Mouse (Mus musculus): ENCODE data around the gene Iqsec1. TPM values are rescaled to one million over a fixed set of nuclear protein-coding genes. Genes with fewer than 3 reads are reported as not detected.

The Iqsec1 gene
- polyA plus RNA-seq, 1 experiment from 2014 or later, result 16.3 TPM

DNA sequence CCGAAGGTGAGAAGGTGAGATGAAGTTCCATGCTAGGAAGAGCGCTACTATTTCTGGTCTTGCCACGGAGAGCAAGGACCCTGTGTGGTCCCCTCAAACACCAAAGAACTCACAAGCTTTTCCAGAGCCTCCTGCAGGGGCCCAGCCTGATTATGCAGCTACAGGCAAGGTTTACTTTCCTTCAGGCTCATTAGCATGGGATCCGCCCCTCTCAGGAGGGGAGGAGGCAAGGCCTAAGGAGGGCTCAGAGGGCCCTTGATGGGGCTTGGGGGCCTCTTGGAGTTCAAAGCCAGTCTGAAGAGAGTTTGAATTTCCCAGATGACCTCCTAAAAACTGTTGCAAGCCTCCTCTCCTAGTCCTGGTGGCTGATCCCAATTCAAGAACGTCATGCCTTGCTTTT, 179.9 kb downstream of the Iqsec1 start:
- Histone ChIP-seq H3K4me2 (replicated peaks) (peak overlapping the region; percentile 58), H3K4me3 (no peak overlapping the region), H3K27me3 (peaks cover 22% of the 10 kb centered on the region), H3K36me3 (no peaks in the 10 kb centered on the region), H3K9me3 (no peaks in the 10 kb centered on the region), H3K27ac (replicated peaks) (no peak overlapping the region), H3K4me1 (peaks cover 44% of the 10 kb centered on the region), H3K9ac (replicated peaks) (no peak overlapping the region; the same call in 1 of the 2 replicates)
- no peak for ATAC-seq (ENCODE audit: low FRiP score, low read depth)
- 8% methylated on average over 5 of the region's 5 CpGs for WGBS

DNA sequence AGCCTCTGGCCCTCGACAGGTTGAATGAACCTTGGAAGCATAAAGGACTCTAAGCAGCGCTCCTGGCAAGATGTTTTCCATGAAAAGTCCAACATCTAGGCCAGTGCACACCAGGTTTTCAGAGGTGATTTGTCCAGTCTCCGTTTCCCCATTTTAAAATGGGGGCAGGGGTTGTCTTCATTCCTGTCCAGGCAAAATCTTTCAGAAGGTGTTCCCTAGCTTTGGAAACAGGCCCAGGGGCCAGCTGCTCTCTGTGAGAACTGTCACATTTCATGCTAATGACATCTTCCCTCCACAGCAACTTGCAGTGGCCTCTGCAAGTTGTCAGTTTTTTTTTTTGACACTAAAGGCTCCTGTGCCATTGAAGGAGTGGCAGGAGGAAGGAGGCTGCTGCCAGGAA, 180.4 kb downstream of the Iqsec1 start:
- Histone ChIP-seq H3K27me3 (peaks cover 20% of the 10 kb centered on the region), H3K27ac (replicated peaks) (no peak overlapping the region), H3K9me3 (no peaks in the 10 kb centered on the region), H3K36me3 (no peaks in the 10 kb centered on the region), H3K9ac (replicated peaks) (no peak overlapping the region; the same call in 1 of the 2 replicates), H3K4me1 (peaks cover 44% of the 10 kb centered on the region), H3K4me3 (no peak overlapping the region), H3K4me2 (replicated peaks) (peak overlapping the region; percentile 58)
- 59% methylated on average over 3 of the region's 3 CpGs for WGBS
- no peak for ATAC-seq (ENCODE audit: low FRiP score, low read depth)

DNA sequence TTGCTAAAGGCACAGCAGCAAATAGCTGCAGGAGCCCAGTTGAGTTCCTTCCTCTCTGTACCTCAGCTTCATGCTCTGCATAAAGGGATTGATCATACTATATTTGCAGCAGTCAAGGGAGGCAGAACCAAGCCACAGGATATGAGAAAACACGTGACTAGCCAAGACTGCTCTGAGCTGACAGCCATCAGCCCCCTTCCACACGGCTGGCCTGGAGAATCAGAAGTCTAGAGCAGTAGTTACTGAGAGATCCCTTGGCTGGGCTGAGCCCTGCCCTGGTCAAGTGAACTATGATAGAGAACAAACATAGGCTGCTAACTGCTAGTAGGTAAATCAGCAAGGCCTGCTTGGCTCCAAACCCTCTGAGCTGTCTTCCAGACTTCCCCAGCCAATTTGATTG, 180.9 kb downstream of the Iqsec1 start:
- no peak overlapping the region for H3K27ac ChIP-seq (replicated peaks)

DNA sequence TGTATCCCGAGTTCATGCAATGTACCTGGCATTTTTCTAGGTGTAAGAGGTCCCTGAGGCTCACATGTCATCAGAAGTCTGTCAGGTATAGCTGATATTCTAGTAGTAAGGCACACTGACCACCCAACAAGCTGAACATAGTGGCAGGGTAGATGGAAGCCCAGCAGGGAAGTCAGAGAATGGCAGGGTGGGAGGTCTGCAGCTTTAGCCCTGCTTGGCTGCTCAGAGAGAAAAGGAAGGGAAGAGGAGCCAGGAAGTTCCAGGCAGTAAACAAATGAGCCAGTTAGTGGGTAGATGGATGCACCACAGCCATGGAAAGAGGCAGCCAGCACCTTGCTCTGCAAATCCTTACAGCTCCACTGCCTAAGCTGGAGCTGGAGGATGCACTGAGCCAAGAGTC, 181.7 kb downstream of the Iqsec1 start:
- WGBS, result 57% methylated on average over 1 of the region's 1 CpGs
- H3K9me3 ChIP-seq, result no peaks in the 10 kb centered on the region
- H3K27me3 ChIP-seq, result peaks cover 12% of the 10 kb centered on the region
- H3K4me1 ChIP-seq, result peaks cover 44% of the 10 kb centered on the region
- H3K36me3 ChIP-seq, result no peaks in the 10 kb centered on the region
- no peak overlapping the region for H3K4me2 ChIP-seq (replicated peaks)
- ATAC-seq (ENCODE audit: low FRiP score, low read depth), result no peak
- H3K27ac ChIP-seq (replicated peaks), result no peak overlapping the region
- H3K9ac ChIP-seq (replicated peaks), result no peak overlapping the region
- no peak overlapping the region for H3K4me3 ChIP-seq

More for the DNA sequence above, 180.9 kb downstream of the Iqsec1 start:
- Histone ChIP-seq H3K4me1 (peaks cover 44% of the 10 kb centered on the region), H3K9me3 (no peaks in the 10 kb centered on the region), H3K27me3 (peaks cover 20% of the 10 kb centered on the region), H3K4me2 (replicated peaks) (0 out of 2 replicates have a peak overlapping the region, but pooled peaks have one; percentile 5), H3K9ac (replicated peaks) (no peak overlapping the region), H3K36me3 (no peaks in the 10 kb centered on the region), H3K4me3 (no peak overlapping the region)
- 31% methylated on average over 2 of the region's 2 CpGs for WGBS
- ATAC-seq (ENCODE audit: low FRiP score, low read depth), result no peak

DNA sequence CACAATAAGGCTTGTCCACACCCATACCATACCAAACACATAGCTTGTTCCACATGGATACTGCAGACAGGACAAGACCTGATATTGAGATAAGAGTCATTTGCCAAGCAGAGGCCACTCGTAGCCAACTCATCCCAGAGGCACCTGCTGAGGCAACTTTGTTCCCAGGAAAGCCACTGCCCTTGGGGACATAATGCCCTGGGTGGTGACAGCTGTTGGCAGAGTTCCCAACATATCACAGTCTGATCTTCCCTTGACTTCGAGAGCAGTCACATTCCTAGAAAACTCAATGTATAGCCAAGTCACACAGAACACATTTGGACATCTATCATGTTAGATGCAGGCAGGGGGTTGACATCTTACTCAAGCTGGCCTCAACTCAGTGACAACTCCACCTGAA, 183.4 kb downstream of the Iqsec1 start:
- no peaks in the 10 kb centered on the region for H3K36me3 ChIP-seq
- no peak overlapping the region for H3K9ac ChIP-seq (replicated peaks)
- H3K4me2 ChIP-seq (replicated peaks), result no peak overlapping the region
- H3K27me3 ChIP-seq, result peaks cover 6% of the 10 kb centered on the region; the same call in 1 of the 2 replicates
- no peak for ATAC-seq (ENCODE audit: low FRiP score, low read depth)
- no peaks in the 10 kb centered on the region for H3K9me3 ChIP-seq
- 72% methylated on average over 2 of the region's 2 CpGs for WGBS
- no peak overlapping the region for H3K4me3 ChIP-seq
- H3K27ac ChIP-seq (replicated peaks), result no peak overlapping the region
- H3K4me1 ChIP-seq, result peaks cover 37% of the 10 kb centered on the region

DNA sequence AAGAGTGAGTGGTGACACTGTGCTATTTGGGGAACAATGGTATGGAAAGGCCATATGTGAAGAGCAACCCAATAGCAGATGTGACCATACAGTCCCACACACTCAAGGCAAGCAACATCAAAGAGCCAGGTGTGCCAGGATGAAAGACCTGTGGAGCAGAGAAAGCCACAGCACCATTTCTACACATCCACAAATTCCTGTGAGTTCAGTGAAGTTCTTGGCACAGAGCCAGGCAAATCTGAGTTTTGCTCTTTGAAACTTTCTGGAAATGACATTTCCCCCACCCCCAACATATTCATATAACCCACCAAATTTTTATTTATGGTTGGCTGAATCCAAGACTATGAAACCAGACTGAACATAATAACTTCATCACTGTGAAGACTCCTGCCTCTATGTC, 183.8 kb downstream of the Iqsec1 start:
- Histone ChIP-seq H3K36me3 (no peaks in the 10 kb centered on the region), H3K4me3 (no peak overlapping the region), H3K4me1 (peaks cover 34% of the 10 kb centered on the region), H3K27ac (replicated peaks) (no peak overlapping the region), H3K9ac (replicated peaks) (no peak overlapping the region), H3K4me2 (replicated peaks) (no peak overlapping the region), H3K27me3 (peaks cover 6% of the 10 kb centered on the region; the same call in 1 of the 2 replicates), H3K9me3 (no peaks in the 10 kb centered on the region)
- ATAC-seq (ENCODE audit: low FRiP score, low read depth), result no peak

DNA sequence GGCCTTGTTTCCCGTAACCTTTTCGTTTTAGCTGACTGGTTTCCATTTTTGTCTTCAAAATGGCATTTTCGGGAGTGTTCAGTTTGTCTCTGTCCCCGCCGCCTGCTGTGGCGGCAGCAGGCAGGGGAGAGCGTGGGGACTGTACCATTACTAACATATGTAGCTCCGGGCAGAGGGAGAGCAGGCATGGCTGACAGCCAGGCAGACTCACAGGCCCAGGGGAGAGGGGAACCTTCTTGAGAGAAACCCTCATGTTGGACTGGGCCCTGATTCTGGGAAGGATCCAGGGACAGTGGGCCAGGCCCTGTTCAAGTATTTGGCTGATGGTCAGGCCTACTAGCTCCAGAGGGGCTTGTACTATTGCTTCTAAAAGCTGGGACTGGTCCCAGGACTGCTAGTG, 185.9 kb downstream of the Iqsec1 start:
- Histone ChIP-seq H3K27ac (replicated peaks) (no peak overlapping the region), H3K9me3 (no peaks in the 10 kb centered on the region), H3K4me3 (no peak overlapping the region), H3K27me3 (no peaks in the 10 kb centered on the region), H3K4me2 (replicated peaks) (no peak overlapping the region), H3K4me1 (peaks cover 13% of the 10 kb centered on the region), H3K9ac (replicated peaks) (no peak overlapping the region), H3K36me3 (no peaks in the 10 kb centered on the region)
- 85% methylated on average over 8 of the region's 8 CpGs for WGBS
- no peak for ATAC-seq (ENCODE audit: low FRiP score, low read depth)

DNA sequence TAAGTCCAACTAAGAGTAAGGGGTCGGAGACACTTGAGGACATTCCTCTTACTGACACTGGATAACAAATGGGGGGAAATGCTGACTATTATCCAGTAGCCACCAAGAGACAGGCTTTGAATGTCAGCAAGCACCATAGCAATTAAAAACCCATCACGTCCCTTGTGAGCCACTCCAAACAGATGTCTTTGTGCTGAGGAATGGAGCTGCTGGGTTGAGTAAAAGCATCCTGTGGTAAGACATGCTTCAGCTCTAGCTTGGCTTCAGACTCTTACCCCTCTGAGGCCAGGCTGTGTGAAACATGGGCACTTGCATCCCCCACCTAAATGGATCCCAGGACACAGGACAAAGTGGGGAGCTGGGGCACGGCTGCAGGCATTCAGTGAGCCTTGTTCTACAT, 186.4 kb downstream of the Iqsec1 start:
- WGBS, result 73% methylated on average over 3 of the region's 3 CpGs
- no peaks in the 10 kb centered on the region for H3K36me3 ChIP-seq
- ATAC-seq (ENCODE audit: low FRiP score, low read depth), result no peak
- H3K4me3 ChIP-seq, result no peak overlapping the region
- H3K27me3 ChIP-seq, result no peaks in the 10 kb centered on the region
- H3K4me2 ChIP-seq (replicated peaks), result no peak overlapping the region
- H3K27ac ChIP-seq (replicated peaks), result no peak overlapping the region
- peaks cover 8% of the 10 kb centered on the region; the same call in 1 of the 2 replicates for H3K4me1 ChIP-seq
- no peak overlapping the region for H3K9ac ChIP-seq (replicated peaks)
- H3K9me3 ChIP-seq, result no peaks in the 10 kb centered on the region

DNA sequence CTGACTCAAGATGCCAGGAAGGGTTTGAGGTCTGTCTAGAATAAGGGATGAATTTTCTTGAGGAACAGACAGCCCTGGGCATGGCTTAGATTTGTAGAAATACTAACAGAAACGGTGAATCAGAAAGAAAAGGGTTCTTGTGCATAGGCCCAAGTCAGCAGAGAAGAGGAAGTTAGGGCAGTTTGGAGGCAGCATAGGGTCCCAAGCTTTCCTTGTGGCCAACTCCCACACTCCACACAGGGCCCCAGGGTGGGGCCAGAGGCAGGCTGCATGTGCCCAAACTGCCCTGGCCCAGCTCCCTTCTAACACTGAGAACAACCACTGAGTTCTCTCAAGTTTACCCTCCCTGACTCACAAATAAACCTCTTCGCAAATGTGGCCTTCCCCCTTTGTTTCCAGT, 187.7 kb downstream of the Iqsec1 start:
- no peaks in the 10 kb centered on the region for H3K27me3 ChIP-seq
- 94% methylated on average over 2 of the region's 2 CpGs for WGBS
- H3K27ac ChIP-seq (replicated peaks), result no peak overlapping the region
- no peak overlapping the region for H3K4me3 ChIP-seq
- no peaks in the 10 kb centered on the region for H3K9me3 ChIP-seq
- no peak for ATAC-seq (ENCODE audit: low FRiP score, low read depth)
- H3K36me3 ChIP-seq, result no peaks in the 10 kb centered on the region
- H3K9ac ChIP-seq (replicated peaks), result no peak overlapping the region
- H3K4me1 ChIP-seq, result no peaks in the 10 kb centered on the region
- H3K4me2 ChIP-seq (replicated peaks), result no peak overlapping the region

DNA sequence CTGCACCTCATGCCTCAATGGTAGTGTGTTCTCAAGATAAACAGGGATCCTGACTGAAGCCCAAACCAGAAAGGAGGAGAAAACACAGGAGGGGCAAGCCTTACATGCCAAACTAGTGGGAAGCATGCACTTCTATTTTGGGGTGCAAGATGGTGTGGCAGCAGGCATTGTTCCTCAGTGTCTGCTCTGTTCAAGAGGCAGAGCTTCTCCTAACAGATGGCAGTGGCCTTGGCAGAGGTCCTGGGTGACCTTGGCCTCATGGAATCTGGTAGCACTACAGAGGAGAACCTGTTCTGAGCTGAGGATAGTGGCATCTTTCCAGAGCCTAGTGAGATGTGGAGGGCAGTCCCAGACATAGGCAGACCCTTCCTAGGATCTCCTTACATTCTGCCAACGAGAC, 189.4 kb downstream of the Iqsec1 start:
- Histone ChIP-seq H3K4me3 (no peak overlapping the region), H3K4me2 (replicated peaks) (no peak overlapping the region), H3K36me3 (no peaks in the 10 kb centered on the region), H3K9me3 (no peaks in the 10 kb centered on the region), H3K4me1 (no peaks in the 10 kb centered on the region), H3K27ac (replicated peaks) (no peak overlapping the region), H3K9ac (replicated peaks) (no peak overlapping the region), H3K27me3 (no peaks in the 10 kb centered on the region)
- no peak for ATAC-seq (ENCODE audit: low FRiP score, low read depth)
- 92% methylated on average over 1 of the region's 1 CpGs for WGBS

DNA sequence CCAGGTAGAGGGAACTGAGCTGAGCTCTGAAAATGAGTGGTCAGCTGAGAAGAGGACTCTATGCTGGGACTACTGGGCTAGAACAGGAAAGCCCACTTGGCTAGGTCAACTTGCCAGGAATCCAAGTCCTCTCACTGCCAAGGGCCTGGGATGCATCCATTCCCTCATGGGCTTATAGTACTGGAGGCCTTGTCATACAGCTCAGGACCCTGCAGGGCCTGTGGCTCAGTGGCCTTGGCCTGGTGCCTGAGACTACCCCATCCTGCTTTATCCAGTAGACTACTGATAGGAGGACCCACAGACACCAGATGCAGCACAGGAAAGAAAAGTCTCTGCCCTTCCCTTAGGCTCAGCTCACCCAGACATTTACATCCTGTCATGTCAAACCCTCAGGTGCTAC, 190.3 kb downstream of the Iqsec1 start:
- Histone ChIP-seq H3K9me3 (no peaks in the 10 kb centered on the region), H3K27ac (replicated peaks) (no peak overlapping the region), H3K27me3 (peaks cover 7% of the 10 kb centered on the region), H3K4me2 (replicated peaks) (no peak overlapping the region), H3K9ac (replicated peaks) (no peak overlapping the region), H3K36me3 (no peaks in the 10 kb centered on the region), H3K4me1 (no peaks in the 10 kb centered on the region), H3K4me3 (no peak overlapping the region)
- no peak for ATAC-seq (ENCODE audit: low FRiP score, low read depth)

DNA sequence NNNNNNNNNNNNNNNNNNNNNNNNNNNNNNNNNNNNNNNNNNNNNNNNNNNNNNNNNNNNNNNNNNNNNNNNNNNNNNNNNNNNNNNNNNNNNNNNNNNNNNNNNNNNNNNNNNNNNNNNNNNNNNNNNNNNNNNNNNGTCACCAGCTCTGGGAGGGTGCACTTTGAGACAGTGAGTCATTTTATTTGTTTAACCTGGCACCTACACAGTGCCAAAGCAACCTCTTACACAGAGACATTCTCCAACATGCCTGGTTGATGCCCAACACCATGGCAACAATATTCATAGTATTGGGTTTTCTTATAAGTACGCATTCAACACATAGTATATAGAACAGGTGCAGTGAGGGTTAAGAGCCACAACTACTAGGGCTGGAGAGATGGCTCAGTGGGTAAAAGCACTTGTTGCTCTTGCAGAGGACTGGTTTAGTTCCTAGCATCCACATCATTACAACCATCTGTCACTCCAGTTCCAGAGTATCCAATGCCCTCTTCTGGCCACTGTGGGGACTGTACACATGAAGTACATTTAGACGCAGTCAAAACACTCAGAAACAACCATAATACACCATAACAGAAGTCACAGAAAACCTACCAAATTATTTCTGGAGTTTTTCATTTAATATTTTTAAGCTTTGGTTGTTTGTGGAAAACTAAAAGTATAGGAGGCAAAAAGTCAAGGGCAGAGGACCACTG, 191.4 kb downstream of the Iqsec1 start:
- H3K4me1 ChIP-seq, result no peaks in the 10 kb centered on the region
- H3K9ac ChIP-seq (replicated peaks), result no peak overlapping the region
- no peaks in the 10 kb centered on the region for H3K9me3 ChIP-seq
- H3K27me3 ChIP-seq, result peaks cover 16% of the 10 kb centered on the region
- H3K36me3 ChIP-seq, result no peaks in the 10 kb centered on the region
- no peak overlapping the region for H3K27ac ChIP-seq (replicated peaks)
- H3K4me3 ChIP-seq, result no peak overlapping the region
- 97% methylated on average over 2 of the region's 2 CpGs for WGBS
- no peak overlapping the region for H3K4me2 ChIP-seq (replicated peaks)
- ATAC-seq (ENCODE audit: low FRiP score, low read depth), result no peak

DNA sequence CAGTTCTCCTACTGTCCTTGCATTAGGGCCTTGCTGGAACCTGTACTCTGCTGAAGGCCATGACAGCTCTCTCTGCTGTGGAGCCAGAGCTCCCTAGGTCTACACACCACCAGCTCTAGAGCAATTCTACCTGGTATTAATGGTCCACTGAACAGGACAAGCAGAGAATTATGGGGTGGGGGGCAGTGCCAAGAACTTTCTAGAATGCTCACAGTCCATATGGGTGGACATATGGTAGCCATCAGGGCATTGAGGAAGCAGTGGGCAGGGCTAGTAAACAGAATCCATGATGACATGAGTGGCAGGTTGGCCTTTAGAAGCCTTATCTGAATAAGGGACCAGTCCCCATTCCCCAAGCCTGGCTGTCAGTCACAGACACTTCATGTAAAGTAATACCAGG, 197.6 kb downstream of the Iqsec1 start:
- H3K4me3 ChIP-seq, result no peak overlapping the region
- H3K9ac ChIP-seq (replicated peaks), result no peak overlapping the region
- H3K27me3 ChIP-seq, result peaks cover 29% of the 10 kb centered on the region
- H3K4me1 ChIP-seq, result peaks cover 19% of the 10 kb centered on the region
- ATAC-seq (ENCODE audit: low FRiP score, low read depth), result no peak
- H3K4me2 ChIP-seq (replicated peaks), result no peak overlapping the region
- H3K27ac ChIP-seq (replicated peaks), result no peak overlapping the region
- H3K36me3 ChIP-seq, result no peaks in the 10 kb centered on the region
- no peaks in the 10 kb centered on the region for H3K9me3 ChIP-seq
